Mouse (Mus musculus) T-helper 1 cell (primary cell): ENCODE results near the gene Ntm.

Source experiments
- in situ Hi-C: fragments of 300-600 bp; cut with MboI, MseI; formaldehyde crosslinking; loops from one replicate; pipeline ENCODE4 v1.15.1; 2025; ENCODE audit warnings: high pct_unique_total_duplicates

Ntm gene

GRCm38 (mm10) chr9:29802071-29802705 is 160.8 kb downstream of the Ntm start:
- in situ Hi-C loops: no loop called here

GRCm38 (mm10) chr9:29796281-29796680 is 166.7 kb downstream of the Ntm start:
- in situ Hi-C loops: no loop called here

GRCm38 (mm10) chr9:29791199-29791915 is 171.6 kb downstream of the Ntm start:
- in situ Hi-C loops: no loop called here

GRCm38 (mm10) chr9:29790017-29790416 is 172.9 kb downstream of the Ntm start:
- in situ Hi-C loops: no loop called here

- in situ Hi-C loops: no loop called here
Observed at GRCm38 (mm10) chr9:29788855-29789254, 174.1 kb downstream of the Ntm start.

GRCm38 (mm10) chr9:29787408-29787807 is 175.5 kb downstream of the Ntm start:
- in situ Hi-C loops: no loop called here

- in situ Hi-C loops: no loop called here
Observed at GRCm38 (mm10) chr9:29782697-29783096, 180.2 kb downstream of the Ntm start.

- in situ Hi-C loops: no loop called here
Observed at GRCm38 (mm10) chr9:29779739-29780138, 183.2 kb downstream of the Ntm start.

GRCm38 (mm10) chr9:29776951-29777350 is 186.0 kb downstream of the Ntm start:
- in situ Hi-C loops: no loop called here

- in situ Hi-C loops: no loop called here
Observed at GRCm38 (mm10) chr9:29776542-29776941, 186.4 kb downstream of the Ntm start.

- in situ Hi-C loops: no loop called here
Observed at GRCm38 (mm10) chr9:29776030-29776429, 186.9 kb downstream of the Ntm start.

GRCm38 (mm10) chr9:29772625-29773388 is 190.1 kb downstream of the Ntm start:
- in situ Hi-C loops: no loop called here

GRCm38 (mm10) chr9:29771870-29772269 is 191.1 kb downstream of the Ntm start:
- in situ Hi-C loops: no loop called here

- in situ Hi-C loops: no loop called here
Observed at GRCm38 (mm10) chr9:29771071-29771785, 191.7 kb downstream of the Ntm start.

- in situ Hi-C loops: no loop called here
Observed at GRCm38 (mm10) chr9:29769361-29769760, 193.6 kb downstream of the Ntm start.

GRCm38 (mm10) chr9:29765990-29766980 is 196.7 kb downstream of the Ntm start:
- in situ Hi-C loops: no loop called here

GRCm38 (mm10) chr9:29763338-29763737 is 199.6 kb downstream of the Ntm start:
- in situ Hi-C loops: no loop called here

GRCm38 (mm10) chr9:29761952-29762586 is 200.9 kb downstream of the Ntm start:
- in situ Hi-C loops: no loop called here

GRCm38 (mm10) chr9:29761511-29761910 is 201.4 kb downstream of the Ntm start:
- in situ Hi-C loops: no loop called here

GRCm38 (mm10) chr9:29759940-29760339 is 203.0 kb downstream of the Ntm start:
- in situ Hi-C loops: no loop called here
